Mouse (Mus musculus): ENCODE data around the gene Msx1. TPM values are rescaled to one million over a fixed set of nuclear protein-coding genes. Genes with fewer than 3 reads are reported as not detected.

The Msx1 gene
- 1.2 TPM in 2 replicates for polyA plus RNA-seq (2015; fragmentation: Nextera tagmentation; extraction: Ambion mirVana)

DNA sequence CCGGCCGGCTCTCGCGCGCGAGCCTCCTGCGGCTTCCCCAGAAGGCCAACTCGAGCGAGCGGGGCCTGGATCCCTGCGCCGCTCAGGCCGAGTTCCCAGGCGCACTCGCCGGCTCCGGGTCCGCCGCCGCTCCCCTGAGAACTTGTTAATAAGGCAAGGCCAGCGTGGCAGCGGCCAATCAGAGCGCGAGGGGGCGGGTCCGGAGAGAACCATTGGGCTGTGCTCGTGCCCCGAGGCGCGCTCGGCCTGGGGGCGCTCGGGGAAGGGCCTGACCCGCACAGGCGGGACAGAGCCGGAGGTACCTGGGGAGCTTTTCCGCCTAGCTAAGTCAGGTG lies at the start of gene Msx1:
Msx1 (minus strand) TSS at position 123 of the 335 bp plus-strand sequence.

Other genes with a start within 250 kb of the Msx1 start
- not detected in 2 replicates for gene Stk32b, start 107.4 kb downstream of the Msx1 start, polyA plus RNA-seq (2015; fragmentation: Nextera tagmentation; extraction: Ambion mirVana)
- 0.79 and 1.3 TPM in 2 replicates for gene Cytl1, start 89.1 kb downstream of the Msx1 start, polyA plus RNA-seq (2015; fragmentation: Nextera tagmentation; extraction: Ambion mirVana)
- gene Stx18, start 214.2 kb upstream of the Msx1 start, polyA plus RNA-seq (2015; fragmentation: Nextera tagmentation; extraction: Ambion mirVana), result 23.8 TPM in 2 replicates

Data from urinary bladder, postnatal 0 days (tissue).